Mouse (Mus musculus) embryo, embryonic 11 days (tissue): ENCODE results near the gene Mpig6b.

ENCODE experiments used
- DNase-seq: peaks from one replicate; pipeline ENCODE4 v3.0.0-alpha.2; 2015

Mpig6b gene

DNA sequence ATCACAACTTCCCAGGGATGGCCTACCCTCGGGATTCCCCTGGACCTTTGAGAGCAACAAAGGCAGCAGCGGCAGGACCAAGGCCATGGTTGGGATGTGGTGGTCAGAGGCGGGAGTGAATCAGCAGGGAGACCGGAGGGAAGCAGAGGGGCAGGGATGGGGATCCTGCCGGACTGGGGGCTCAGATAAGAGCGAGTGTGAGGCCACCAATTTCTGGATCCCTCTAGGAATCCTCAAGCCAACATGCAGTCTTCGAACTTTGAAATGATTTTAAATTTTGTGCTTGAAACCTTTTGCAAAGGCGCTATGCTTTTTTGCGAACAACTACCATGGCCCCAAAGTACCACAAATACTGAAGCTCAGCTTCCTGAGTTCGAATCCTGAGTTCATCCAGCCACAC, at the start of gene Mpig6b:
Gene Mpig6b, minus strand, starts transcription at position 101 of the 400 bp plus-strand sequence.
- no peak for DNase-seq

DNA sequence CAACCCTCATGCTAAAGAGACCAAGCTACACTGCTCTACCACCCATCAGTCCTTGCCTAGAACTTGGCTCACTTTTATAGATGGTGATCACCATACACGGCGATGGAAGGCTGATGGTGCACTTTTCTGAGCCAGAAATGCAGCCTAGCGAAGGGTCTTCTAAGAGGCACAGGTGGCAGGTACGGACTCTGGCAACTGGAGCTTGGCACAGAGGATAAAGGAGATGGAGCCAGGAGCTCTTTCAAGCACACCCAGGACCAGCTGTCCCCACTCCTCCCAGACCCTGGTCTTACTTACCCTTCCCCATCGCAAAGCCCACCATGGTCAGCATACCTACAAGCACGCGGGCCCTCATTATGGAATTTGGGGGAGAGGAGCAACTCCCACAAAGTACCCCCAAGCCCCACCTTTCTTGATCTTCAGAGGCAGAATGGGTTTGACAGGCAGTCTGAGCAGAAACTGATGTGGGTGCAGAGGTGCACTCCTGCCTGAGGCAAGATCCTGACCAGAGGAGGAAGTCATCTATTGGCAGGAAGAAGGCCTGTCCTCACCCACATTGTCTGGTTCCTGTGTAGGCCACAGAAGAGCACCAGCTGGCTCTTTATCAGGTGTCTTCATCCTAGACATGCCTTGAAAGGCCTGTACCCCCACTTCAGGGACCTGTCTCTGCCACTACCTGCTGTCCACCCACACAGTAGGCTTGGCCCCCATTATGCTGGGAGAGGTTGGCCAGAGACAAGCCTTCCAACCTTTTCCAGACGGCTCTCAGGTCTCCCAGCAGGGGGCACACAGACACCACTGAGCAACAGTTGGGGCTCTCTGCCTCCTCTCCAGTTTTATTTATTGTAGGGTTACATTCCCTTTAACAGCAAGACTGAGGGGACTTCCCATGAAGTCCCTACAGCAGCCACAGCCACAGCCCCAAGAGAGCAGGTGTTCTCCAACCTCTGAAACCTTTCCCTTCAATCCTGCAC, 49.3 kb upstream of the Mpig6b start, which contains the start of gene Ly6g5b:
Gene Ly6g5b, minus strand, starts transcription at position 383 of the 974 bp plus-strand sequence.
- no peak for DNase-seq

- no peak for DNase-seq
Observed at GRCm38 (mm10) chr17:35111774-35112173, 45.8 kb upstream of the Mpig6b start.

GRCm38 (mm10) chr17:35108097-35108496, 42.1 kb upstream of the Mpig6b start, which contains the start of gene Ly6g5c:
TSS of gene Ly6g5c (plus strand) at chr17:35108279.
- DNase-seq: no peak

DNA sequence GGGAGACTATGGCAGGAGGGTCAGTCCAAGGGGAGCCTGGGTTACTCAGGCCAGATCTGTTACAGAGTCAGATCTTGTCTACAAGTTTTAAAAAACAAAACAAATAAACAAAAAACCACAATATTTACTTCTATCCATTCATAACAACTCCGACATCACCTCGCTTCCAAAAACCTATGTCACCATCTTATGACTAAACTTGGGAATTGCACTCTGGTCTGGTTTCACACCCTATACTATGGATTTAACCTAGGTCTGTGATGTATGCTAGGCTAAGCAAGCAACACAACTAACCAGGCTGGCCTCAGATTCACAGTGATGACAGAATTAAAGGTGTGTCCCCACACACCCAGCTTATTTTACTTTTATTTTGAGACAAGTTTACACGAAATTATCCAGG, 40.5 kb upstream of the Mpig6b start:
- DNase-seq: no peak

GRCm38 (mm10) chr17:35105740-35106389, 39.9 kb upstream of the Mpig6b start:
- peak; percentile 73 for DNase-seq

- DNase-seq: no peak
Observed at GRCm38 (mm10) chr17:35104754-35105153, 38.8 kb upstream of the Mpig6b start.

DNA sequence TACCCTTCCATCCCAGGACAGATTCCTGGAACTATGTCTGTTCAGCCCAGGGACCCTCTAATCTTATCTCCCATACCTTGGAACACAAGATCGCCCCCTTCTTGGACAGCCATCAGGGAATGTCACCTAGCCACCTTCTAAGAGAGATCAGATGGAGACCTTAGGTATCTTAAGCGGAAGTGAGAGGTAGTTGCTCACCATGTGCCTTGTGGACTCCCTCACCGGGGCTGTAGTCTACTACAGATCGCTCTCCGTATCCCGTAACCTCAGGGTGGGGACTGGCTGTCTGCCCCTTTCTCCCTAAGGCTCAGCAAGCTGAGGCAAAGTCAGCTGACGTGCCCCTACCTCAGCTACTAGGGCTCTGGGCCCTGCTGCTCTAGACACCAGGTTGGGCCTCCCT, 38.1 kb upstream of the Mpig6b start:
- DNase-seq: no peak

DNA sequence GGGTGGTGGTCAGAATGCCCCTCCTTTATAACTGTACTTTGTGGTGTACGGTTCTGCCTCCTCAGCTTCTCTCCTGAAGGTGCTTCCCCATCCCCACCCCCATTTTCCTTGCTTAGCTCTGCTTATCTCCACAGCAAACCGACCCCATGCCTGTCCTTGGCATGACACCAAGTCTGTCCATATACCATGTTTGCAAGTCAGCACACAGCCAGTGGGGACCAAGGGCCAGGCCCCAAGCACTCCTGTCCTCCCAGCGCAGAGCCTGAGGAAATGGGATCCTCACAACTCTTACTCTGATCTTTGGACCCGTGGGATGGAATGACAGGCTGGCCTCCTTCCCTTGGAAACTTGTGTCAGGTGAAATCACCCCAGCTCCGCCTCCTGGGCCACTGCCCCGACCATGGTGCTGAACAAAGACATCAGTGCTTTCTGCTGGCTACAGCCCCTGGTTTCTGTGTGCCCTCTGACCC, 37.3 kb upstream of the Mpig6b start:
- no peak for DNase-seq

DNA sequence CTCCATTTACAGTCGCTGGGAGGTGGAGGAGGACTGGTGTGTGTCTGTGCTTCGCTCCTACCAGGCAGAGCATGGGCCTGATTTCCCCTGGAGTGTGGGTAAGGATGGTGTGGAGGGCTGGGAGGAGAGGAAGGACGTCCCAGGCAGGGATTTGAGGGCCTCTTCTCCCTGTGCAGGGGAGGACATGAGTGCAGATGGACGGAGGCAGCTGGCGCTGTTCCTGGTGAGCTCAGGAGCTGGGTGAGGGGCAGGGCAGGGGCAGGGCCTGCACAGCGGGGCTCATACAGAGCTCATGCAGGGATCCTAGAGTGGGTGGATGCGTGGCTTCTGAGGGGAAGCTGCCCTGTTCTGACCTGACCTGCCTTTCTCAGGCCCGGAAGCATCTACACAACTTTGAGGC, 36.3 kb upstream of the Mpig6b start:
- DNase-seq: no peak

DNA sequence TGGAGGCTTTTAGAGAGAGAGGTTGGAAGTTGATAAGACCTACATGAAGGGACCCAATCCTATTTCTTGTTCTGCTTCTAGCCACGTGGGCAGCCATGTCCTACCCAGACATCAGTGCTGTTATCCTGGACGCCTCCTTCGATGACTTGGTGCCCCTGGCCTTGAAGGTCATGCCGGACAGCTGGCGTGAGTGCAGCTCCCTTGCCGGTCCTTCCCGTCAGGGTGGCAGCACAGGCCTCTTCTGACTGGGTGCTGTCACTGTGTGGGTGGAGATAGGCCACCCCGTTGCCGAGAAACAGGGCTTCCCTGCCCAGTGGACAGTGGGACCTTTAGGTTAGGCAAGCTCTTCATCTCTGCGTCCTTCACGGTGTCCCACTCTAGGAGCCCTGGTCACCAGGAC, 35.2 kb upstream of the Mpig6b start:
- no peak for DNase-seq

DNA sequence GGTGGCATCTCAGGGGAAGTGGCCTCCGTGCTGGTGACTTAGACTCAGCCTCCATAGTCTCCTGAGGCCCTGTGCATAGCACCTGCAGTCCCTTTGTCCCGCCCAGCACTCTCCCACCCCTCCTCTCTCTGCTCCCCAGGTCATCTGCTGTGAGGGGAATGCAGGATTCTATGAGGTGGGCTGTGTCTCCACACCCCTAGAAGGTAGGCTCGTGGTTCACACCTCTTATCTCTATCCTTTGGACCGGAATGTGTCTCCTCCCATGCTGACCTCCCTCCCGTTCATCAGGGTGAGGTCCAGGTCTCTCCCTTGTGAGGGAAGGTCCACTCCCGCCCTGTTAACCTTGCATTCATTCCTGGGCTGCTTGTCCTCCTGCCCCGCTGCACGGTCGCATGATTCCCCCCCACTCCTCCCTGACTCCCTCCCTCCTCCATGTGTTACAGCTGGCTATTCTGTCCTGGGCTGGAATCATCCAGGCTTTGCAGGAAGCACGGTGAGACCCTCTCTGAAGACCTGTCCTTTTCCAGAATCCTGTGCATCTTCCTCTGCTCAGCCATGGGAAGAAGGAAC, 34.3 kb upstream of the Mpig6b start:
- DNase-seq: no peak

- no peak for DNase-seq
Observed at GRCm38 (mm10) chr17:35097164-35097655, 31.2 kb upstream of the Mpig6b start.

- no peak for DNase-seq
Observed at GRCm38 (mm10) chr17:35096597-35096996, 30.6 kb upstream of the Mpig6b start.

- no peak for DNase-seq
Observed at GRCm38 (mm10) chr17:35094475-35095365, 28.7 kb upstream of the Mpig6b start.

DNA sequence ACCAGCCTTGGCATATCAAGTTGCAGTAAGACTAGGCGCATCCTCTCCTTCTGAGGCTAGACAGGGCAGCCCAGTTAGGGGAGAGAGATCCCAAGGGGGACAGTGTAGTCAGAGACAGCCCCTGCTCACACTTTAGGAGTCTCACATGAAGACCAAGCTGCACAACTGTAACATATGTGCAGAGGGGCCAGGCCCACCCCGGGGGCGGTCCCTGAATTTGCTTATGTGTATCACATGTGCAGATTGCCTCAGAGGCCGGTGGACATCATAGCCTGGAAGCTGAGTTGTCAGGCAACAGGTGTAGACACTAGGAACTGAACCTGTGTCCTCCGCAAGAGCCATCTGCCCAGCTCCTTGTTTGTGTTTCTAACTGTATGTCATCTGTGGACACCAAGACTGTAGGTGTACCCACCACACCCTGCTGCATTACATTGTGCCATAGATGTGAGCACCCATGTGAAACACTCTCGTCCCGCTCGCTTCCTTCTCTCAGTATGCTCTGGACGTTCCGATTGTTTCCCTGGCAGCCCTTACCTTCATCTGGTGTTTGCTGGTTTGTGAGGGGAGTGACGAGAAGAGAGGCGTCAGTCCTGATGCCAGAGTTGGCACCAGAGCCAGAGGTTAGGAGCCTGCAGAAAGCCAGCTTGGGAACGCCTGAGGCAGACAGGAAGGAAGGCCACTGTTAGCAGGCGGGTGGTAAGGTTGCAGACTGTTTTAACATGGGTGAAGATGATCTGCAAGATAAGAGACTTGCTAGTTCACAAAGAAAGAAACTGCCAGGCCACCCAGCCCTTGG, 26.6 kb upstream of the Mpig6b start:
- DNase-seq: no peak

GRCm38 (mm10) chr17:35090166-35090932, 24.4 kb upstream of the Mpig6b start:
- no peak for DNase-seq

GRCm38 (mm10) chr17:35088825-35089644, 23.1 kb upstream of the Mpig6b start, which contains the start of gene Abhd16a:
TSS of gene Abhd16a (plus strand) at chr17:35089263.
- DNase-seq: peak; percentile 98

GRCm38 (mm10) chr17:35088151-35088550, 22.2 kb upstream of the Mpig6b start:
- DNase-seq: no peak
